Mouse (Mus musculus) B cell, adult 62 days (primary cell): ENCODE results near the gene Mlf2. TPM values are rescaled to one million over a fixed set of nuclear protein-coding genes. Genes with fewer than 3 reads are reported as not detected.

ENCODE experiments used
- total RNA-seq: library from RNA; stranded (reverse); gene quantifications from 4 replicates; pipeline ENCODE4 v1.2.4, GENCODE M21; 2023

Gene Mlf2
- 93.4 to 104 TPM (median 97.7 TPM) in 4 replicates for total RNA-seq

DNA sequence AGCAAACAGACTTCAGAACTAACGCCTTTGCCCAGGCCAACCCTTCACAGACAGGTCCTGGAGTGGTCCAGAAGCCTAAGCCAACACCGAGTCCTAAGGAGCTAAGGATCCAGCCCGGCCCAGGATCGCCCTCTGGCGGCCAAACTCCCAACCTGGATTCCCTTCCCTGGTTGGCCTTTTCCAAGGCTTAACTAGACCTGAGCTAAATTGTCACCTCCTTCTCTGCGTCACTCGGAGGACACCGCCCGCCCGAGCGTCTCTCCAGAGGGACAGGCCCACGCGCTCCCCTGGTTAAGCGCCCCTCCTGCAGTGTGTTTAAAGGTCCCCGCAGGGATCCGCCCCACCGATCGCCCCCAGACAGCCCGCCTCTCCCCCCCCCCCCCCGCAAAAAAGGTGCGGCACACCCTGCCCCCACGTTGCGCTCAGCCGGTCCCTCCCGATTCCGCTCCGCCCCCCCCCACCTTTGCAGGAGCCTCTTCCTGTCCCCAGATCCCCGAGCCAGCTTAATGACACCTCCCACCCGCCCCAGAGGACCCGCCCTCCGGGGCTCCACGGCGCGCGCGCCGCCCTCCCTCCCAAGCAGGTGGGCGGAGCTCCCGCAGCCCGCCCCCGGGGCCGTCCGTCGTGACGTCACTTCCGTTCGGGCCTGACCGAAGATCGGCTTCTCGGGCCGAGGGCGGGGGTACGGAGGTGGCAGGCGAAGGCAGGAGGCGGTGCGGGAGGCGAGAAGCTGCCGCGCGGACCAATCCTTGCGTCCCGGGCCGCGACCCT lies at the start of gene Mlf2:
Gene Mlf2 (plus strand): TSS at position 633 of the 771 bp plus-strand sequence.

DNA sequence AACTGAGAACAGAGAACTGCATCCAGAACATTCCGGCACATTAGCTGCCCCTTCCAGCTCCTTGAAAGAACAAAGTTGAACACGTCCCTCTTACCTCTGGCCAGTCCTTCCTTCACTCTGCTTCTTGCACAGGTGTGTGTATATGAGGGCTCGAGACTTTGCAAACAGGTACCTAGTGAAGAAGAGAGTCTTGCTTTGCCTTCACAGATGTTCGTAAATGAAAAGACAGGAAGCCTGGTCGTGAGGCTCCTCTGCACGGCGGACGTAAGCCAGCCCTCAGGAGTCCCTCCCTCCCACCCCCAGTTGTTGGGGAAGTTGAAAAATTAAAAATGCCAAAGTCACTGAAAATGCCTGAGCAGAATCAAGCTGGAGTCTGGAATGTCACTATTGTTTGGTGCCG lies 43.2 kb upstream of the Mlf2 start, which contains the start of gene Cd4:
Gene Cd4 (minus strand): TSS at position 236 of the 400 bp plus-strand sequence.

DNA sequence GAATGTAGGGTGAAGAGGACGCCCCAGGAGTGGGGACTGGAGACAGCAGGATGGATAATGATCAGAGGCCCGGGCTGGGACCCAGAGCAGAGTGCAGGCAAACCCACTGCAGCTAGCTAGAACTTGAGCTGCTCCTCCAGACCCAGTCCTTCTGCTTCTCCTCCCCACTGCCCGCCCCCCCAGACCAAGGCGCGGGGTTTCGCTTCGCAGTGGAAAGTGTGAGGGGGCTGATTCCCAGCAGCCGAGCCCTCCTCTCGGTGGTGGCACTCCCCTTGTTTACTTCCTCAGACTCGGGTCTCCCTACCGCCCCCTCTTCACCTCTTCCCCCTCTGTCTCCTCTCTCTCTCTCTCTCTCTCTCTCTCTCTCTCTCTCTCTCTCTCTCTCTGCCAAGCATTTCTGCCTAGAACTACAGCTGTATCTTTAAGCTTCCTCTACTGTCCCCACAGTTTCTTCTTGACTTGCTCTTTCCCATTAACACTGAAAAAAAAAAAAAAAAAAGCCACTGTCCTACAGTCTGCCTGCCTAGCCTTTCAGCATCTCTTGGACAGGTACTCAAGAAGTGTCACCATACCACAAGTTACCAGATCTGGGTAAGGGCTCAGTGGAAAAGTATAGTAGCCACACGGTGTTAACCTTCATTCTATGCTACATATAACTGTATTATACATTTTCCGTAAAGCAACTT lies 19.5 kb upstream of the Mlf2 start, which contains the start of gene Lag3:
Gene Lag3 (minus strand): TSS at position 173 of the 686 bp plus-strand sequence.

DNA sequence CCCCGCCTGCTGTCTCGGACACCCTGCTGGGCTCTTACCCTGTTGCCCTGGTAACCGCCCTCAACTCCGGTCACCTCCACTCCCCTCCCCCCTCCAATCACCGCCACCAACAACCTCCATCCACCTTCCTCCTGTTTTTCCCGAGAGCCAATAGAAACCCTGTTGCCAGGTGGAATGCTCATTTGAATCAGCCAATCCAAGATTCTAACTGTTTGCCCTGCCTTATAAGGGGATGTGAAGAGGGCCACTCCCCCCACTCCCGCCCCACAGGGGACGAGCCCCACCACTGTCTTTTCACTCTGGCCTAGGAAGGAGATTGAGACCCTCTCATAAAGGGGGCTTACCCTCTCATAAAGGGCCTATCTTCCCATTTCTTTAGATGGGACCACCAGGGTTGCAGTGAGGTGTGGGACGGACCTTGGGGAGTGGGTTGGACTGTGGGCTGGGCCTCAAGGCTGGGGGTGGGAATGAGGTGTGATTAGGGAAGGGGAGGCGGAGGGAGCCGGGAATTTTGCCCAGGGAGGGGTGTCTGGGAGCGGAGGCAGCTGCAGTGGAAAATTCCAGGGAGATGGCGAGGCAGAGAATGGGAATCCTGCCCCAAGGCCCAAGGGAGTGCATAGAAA lies 11.4 kb upstream of the Mlf2 start, which contains the start of gene Ptms:
Gene Ptms (minus strand): TSS at position 409 of the 623 bp plus-strand sequence.

DNA sequence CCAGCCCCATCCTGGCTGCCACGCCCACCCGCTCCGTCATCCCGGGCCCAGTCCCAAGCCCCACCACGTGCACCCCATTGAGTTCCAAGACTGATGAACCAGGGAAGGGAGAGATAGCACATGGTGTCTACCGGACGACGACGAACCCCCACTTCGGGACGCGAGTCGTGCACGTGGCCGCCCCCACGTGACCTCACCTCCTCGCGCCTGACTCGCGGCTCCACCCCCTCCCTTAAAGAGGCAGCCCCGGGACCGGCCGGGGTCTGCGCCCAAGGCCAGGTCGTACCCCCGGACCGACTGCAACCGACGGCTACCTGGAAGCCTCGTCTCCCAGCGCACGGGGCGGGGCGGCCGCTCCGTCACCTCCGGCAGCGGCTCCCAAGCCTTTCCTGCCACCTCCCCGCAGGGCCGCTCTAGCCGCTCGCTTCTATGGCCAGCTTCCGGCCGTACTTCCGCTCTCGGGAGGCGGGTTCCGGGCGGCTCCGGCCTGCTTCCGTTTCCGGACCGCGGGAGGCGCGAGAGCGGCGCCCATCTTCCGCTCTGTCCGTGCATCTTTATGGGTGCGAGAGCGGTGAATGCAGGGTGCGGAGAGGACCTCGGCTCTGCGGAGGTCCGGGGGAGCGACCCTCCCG lies 34.0 kb downstream of the Mlf2 start, which contains the start of gene Cops7a:
Gene Cops7a (minus strand): TSS at position 451 of the 632 bp plus-strand sequence.

Other genes with a start within 250 kb of the Mlf2 start
- gene Emg1, start 219.2 kb upstream of the Mlf2 start, total RNA-seq: 115 to 118 TPM (median 117 TPM) in 4 replicates
- gene Phb2, start 219.1 kb upstream of the Mlf2 start, total RNA-seq: 203 to 223 TPM (median 208 TPM) in 4 replicates
- 539 to 564 TPM (median 559 TPM) in 4 replicates for gene Ptpn6, start 192.7 kb upstream of the Mlf2 start, total RNA-seq
- gene Grcc10, start 190.0 kb upstream of the Mlf2 start, total RNA-seq: 241 to 258 TPM (median 254 TPM) in 4 replicates
- gene Gm45234, start 175.4 kb upstream of the Mlf2 start, total RNA-seq: not detected in 4 replicates
- 25.6 to 34.0 TPM (median 29.7 TPM) in 4 replicates for gene Atn1, start 174.9 kb upstream of the Mlf2 start, total RNA-seq
- gene Eno2, start 161.7 kb upstream of the Mlf2 start, total RNA-seq: 3.8 to 9.2 TPM (median 6.2 TPM) in 4 replicates
- gene Lrrc23, start 151.7 kb upstream of the Mlf2 start, total RNA-seq: 3.5 to 6.6 TPM (median 4.1 TPM) in 4 replicates
- gene Spsb2, start 122.7 kb upstream of the Mlf2 start, total RNA-seq: 6.7 to 7.2 TPM (median 6.9 TPM) in 4 replicates
- gene Tpi1, start 117.1 kb upstream of the Mlf2 start, total RNA-seq: 52.3 to 60.9 TPM (median 55.2 TPM) in 4 replicates
- 76.6 to 80.7 TPM (median 78.4 TPM) in 4 replicates for gene Usp5, start 101.9 kb upstream of the Mlf2 start, total RNA-seq
- gene Cdca3, start 101.8 kb upstream of the Mlf2 start, total RNA-seq: 1.0 to 3.3 TPM (median 1.9 TPM) in 4 replicates
- not detected in 4 replicates for gene Gnb3, start 91.1 kb upstream of the Mlf2 start, total RNA-seq
- not detected in 4 replicates for gene P3h3, start 73.6 kb upstream of the Mlf2 start, total RNA-seq
- 0.36 to 1.1 TPM (median 0.58 TPM) in 4 replicates for gene Gpr162, start 67.4 kb upstream of the Mlf2 start, total RNA-seq
- gene Cd4, start 43.2 kb upstream of the Mlf2 start, total RNA-seq: 0.63 to 1.4 TPM (median 1.1 TPM) in 4 replicates
- gene Lag3, start 19.7 kb upstream of the Mlf2 start, total RNA-seq: 0.29 to 0.66 TPM (median 0.52 TPM) in 4 replicates
- 43.8 to 58.5 TPM (median 52.8 TPM) in 4 replicates for gene Ptms, start 11.3 kb upstream of the Mlf2 start, total RNA-seq
- gene Cops7a, start 34.2 kb downstream of the Mlf2 start, total RNA-seq: 42.7 to 58.0 TPM (median 49.0 TPM) in 4 replicates
- 1.0 to 4.5 TPM in 2 of 4 replicates, not detected in the others for gene Pianp, start 65.3 kb downstream of the Mlf2 start, total RNA-seq
- gene Zfp384, start 77.8 kb downstream of the Mlf2 start, total RNA-seq: 94.5 to 101 TPM (median 96.3 TPM) in 4 replicates
- gene Ing4, start 108.4 kb downstream of the Mlf2 start, total RNA-seq: 77.2 to 90.6 TPM (median 81.6 TPM) in 4 replicates
- 11.0 to 13.7 TPM (median 11.4 TPM) in 4 replicates for gene Acrbp, start 118.3 kb downstream of the Mlf2 start, total RNA-seq
- 13.3 to 16.6 TPM (median 16.0 TPM) in 4 replicates for gene Lpar5, start 136.5 kb downstream of the Mlf2 start, total RNA-seq
- 351 to 392 TPM (median 375 TPM) in 4 replicates for gene Chd4, start 164.6 kb downstream of the Mlf2 start, total RNA-seq
- gene Nop2, start 200.5 kb downstream of the Mlf2 start, total RNA-seq: 34.6 to 42.1 TPM (median 38.3 TPM) in 4 replicates
- 42.9 to 47.2 TPM (median 44.7 TPM) in 4 replicates for gene Iffo1, start 213.9 kb downstream of the Mlf2 start, total RNA-seq
- 392 to 444 TPM (median 437 TPM) in 4 replicates for gene Gapdh, start 235.1 kb downstream of the Mlf2 start, total RNA-seq